Mouse (Mus musculus) liver, postnatal 0 days (tissue): Measurements from ENCODE around the gene Mbnl2. TPM values are rescaled to one million over a fixed set of nuclear protein-coding genes. Genes with fewer than 3 reads are reported as not detected.

Source experiments
- ATAC-seq: fragments of 200-750 bp; cut with Nextera tagmentation; 2 replicates; pipeline ENCODE4 v1.8.0; 2017; ENCODE audit warnings: mild to moderate bottlenecking, moderate library complexity
- DNase-seq: peaks from one replicate; pipeline ENCODE4 v3.0.0-alpha.2; 2016
- H3K27ac ChIP-seq: fragments of 300-500 bp; sonication (generic); 2 replicates; pipeline ENCODE4 v1.5.1; 2014; ENCODE audit warnings: antibody characterized with exemption, moderate library complexity, mild to moderate bottlenecking, low read depth
- H3K27me3 ChIP-seq: fragments of 300-500 bp; sonication (generic); 2 replicates; pipeline ENCODE4 v1.6.1; 2014; ENCODE audit warnings: low read length, control low read depth, mixed read lengths; ENCODE audit not compliant: insufficient read depth
- H3K36me3 ChIP-seq: fragments of 300-500 bp; sonication (generic); replicated peaks from 2 replicates; pipeline ENCODE4 v1.6.1; 2014; ENCODE audit warnings: mild to moderate bottlenecking, control low read depth, low read length, moderate library complexity, mixed read lengths; ENCODE audit not compliant: insufficient read depth
- H3K4me1 ChIP-seq: fragments of 300-500 bp; sonication (generic); 2 replicates; pipeline ENCODE4 v1.6.1; 2014; ENCODE audit warnings: antibody characterized with exemption, mild to moderate bottlenecking, control low read depth; ENCODE audit not compliant: insufficient read depth
- H3K4me2 ChIP-seq: fragments of 300-500 bp; sonication (generic); 2 replicates; pipeline ENCODE4 v1.6.1; 2014; ENCODE audit warnings: low read depth, mild to moderate bottlenecking, low read length, moderate library complexity, mixed read lengths
- H3K4me3 ChIP-seq: fragments of 300-500 bp; sonication (generic); 2 replicates; pipeline ENCODE4 v1.5.1; 2014; ENCODE audit warnings: low read depth, low read length
- H3K9ac ChIP-seq: fragments of 300-500 bp; sonication (generic); replicated peaks from 2 replicates; pipeline ENCODE4 v1.6.1; 2014; ENCODE audit warnings: mild to moderate bottlenecking, moderate library complexity
- H3K9me3 ChIP-seq: fragments of 300-500 bp; sonication (generic); 2 replicates; pipeline ENCODE4 v1.6.1; 2016; ENCODE audit warnings: mild to moderate bottlenecking, control low read depth, low read length, mixed read lengths
- CTCF ChIP-seq: sonication (generic); IDR thresholded peaks from 2 replicates; pipeline ENCODE4 v1.5.1; 2016; ENCODE audit warnings: antibody characterized with exemption, low read depth
- EP300 ChIP-seq: IDR thresholded peaks from 2 replicates; pipeline ENCODE4 v1.6.1; 2016; ENCODE audit warnings: antibody characterized with exemption, low read depth, mild to moderate bottlenecking
- WGBS: fragments of 180-500 bp; shearing (Covaris S2); extraction: QIAGEN DNeasy Blood & Tissue Kit; methylation state at CpG from one replicate; pipeline ENCODE4 v1.1.7; 2014; ENCODE audit not compliant: insufficient replicate concordance; 5-methylcytosine and 5-hydroxymethylcytosine counted together
- polyA plus RNA-seq: library from polyadenylated mRNA; unstranded; fragments of >200 nt; fragmentation: Nextera tagmentation; extraction: Ambion mirVana; gene quantifications from 2 replicates; pipeline ENCODE4 v1.2.1, GENCODE M21; 2015

The Mbnl2 gene
- polyA plus RNA-seq, 1 experiment from 2014 or later: 16.9 TPM

GRCm38 (mm10) chr14:120261606-120262005 is 13.9 kb upstream of the Mbnl2 start:
- Histone ChIP-seq H3K27me3 (no peaks in the 10 kb centered on the region), H3K4me2 (no peak overlapping the region), H3K9me3 (no peaks in the 10 kb centered on the region), H3K27ac (no peak overlapping the region), H3K4me1 (peaks cover 3% of the 10 kb centered on the region; the same call in 1 of the 2 replicates), H3K4me3 (no peak overlapping the region), H3K36me3 (no peaks in the 10 kb centered on the region), H3K9ac (no peak overlapping the region)
- DNase-seq (no peak), ATAC-seq (no peak)
- TF ChIP-seq EP300: no peak
- no peak for TF ChIP-seq CTCF
- 84% methylated on average over 11 of the region's 11 CpGs for WGBS

- ATAC-seq (no peak), DNase-seq (no peak)
- Histone ChIP-seq H3K27ac (no peak overlapping the region), H3K4me2 (peak overlapping the region; percentile 48), H3K9ac (no peak overlapping the region), H3K9me3 (no peaks in the 10 kb centered on the region), H3K36me3 (no peaks in the 10 kb centered on the region), H3K27me3 (no peaks in the 10 kb centered on the region), H3K4me1 (no peaks in the 10 kb centered on the region; the same call in 1 of the 2 replicates), H3K4me3 (no peak overlapping the region)
- TF ChIP-seq CTCF (no peak), EP300 (no peak)
- 73% methylated on average over 14 of the region's 14 CpGs for WGBS
Measured at GRCm38 (mm10) chr14:120262660-120263379, 12.6 kb upstream of the Mbnl2 start.

GRCm38 (mm10) chr14:120263380-120264135 is 11.9 kb upstream of the Mbnl2 start:
- peak; percentile 54 for DNase-seq

GRCm38 (mm10) chr14:120265886-120266285 is 9.6 kb upstream of the Mbnl2 start:
- ATAC-seq: no peak
- no peaks in the 10 kb centered on the region for H3K27me3 ChIP-seq
- no peak for TF ChIP-seq CTCF
- no peak for TF ChIP-seq EP300
- no peaks in the 10 kb centered on the region for H3K36me3 ChIP-seq
- H3K27ac ChIP-seq: no peak overlapping the region
- DNase-seq: no peak
- no peaks in the 10 kb centered on the region for H3K9me3 ChIP-seq
- peaks cover 7% of the 10 kb centered on the region for H3K4me1 ChIP-seq
- H3K4me3 ChIP-seq: no peak overlapping the region
- no peak overlapping the region for H3K9ac ChIP-seq
- H3K4me2 ChIP-seq: no peak overlapping the region

More at GRCm38 (mm10) chr14:120263380-120264135, 11.9 kb upstream of the Mbnl2 start:
- Histone ChIP-seq H3K9me3 (no peaks in the 10 kb centered on the region), H3K36me3 (no peaks in the 10 kb centered on the region), H3K9ac (no peak overlapping the region), H3K27me3 (no peaks in the 10 kb centered on the region), H3K4me2 (peak overlapping the region; percentile 48), H3K4me3 (no peak overlapping the region), H3K4me1 (no peaks in the 10 kb centered on the region), H3K27ac (no peak overlapping the region)
- WGBS: 61% methylated on average over 11 of the region's 11 CpGs
- TF ChIP-seq EP300 (no peak), CTCF (peak; percentile 70)
- ATAC-seq: no peak

- no peak for TF ChIP-seq CTCF
- no peak for TF ChIP-seq EP300
- H3K27me3 ChIP-seq: no peaks in the 10 kb centered on the region
- no peak overlapping the region for H3K4me2 ChIP-seq
- H3K4me1 ChIP-seq: peaks cover 7% of the 10 kb centered on the region
- no peaks in the 10 kb centered on the region for H3K9me3 ChIP-seq
- H3K9ac ChIP-seq: no peak overlapping the region
- ATAC-seq: no peak
- no peak for DNase-seq
- no peaks in the 10 kb centered on the region for H3K36me3 ChIP-seq
- 81% methylated on average over 4 of the region's 4 CpGs for WGBS
- H3K27ac ChIP-seq: no peak overlapping the region
- H3K4me3 ChIP-seq: no peak overlapping the region
Measured at GRCm38 (mm10) chr14:120267130-120267529, 8.3 kb upstream of the Mbnl2 start.

- TF ChIP-seq CTCF (no peak), EP300 (no peak)
- Histone ChIP-seq H3K9ac (no peak overlapping the region), H3K4me2 (no peak overlapping the region), H3K27ac (no peak overlapping the region), H3K4me3 (no peak overlapping the region), H3K27me3 (no peaks in the 10 kb centered on the region), H3K36me3 (no peaks in the 10 kb centered on the region), H3K9me3 (no peaks in the 10 kb centered on the region), H3K4me1 (peaks cover 10% of the 10 kb centered on the region)
- no peak for ATAC-seq
- DNase-seq: no peak
- 23% methylated on average over 3 of the region's 3 CpGs for WGBS
Measured at GRCm38 (mm10) chr14:120270031-120270430, 5.4 kb upstream of the Mbnl2 start.
